Mouse (Mus musculus): ENCODE data around the gene Mmp23.

GRCm38 (mm10) chr4:155672082-155672481 is 18.9 kb upstream of the Mmp23 start:
- TF ChIP-seq EP300 (IDR thresholded peaks at IDR 0.05) = no peak
- TF ChIP-seq CTCF (IDR thresholded peaks at IDR 0.05) = no peak

All from lung, postnatal 0 days (tissue).